In genomic region chr1:180777660-180778402, GRCm38 (mm10) we compare ENCODE assay signal across 8 mouse cellular contexts. TPM values are rescaled to one million over a fixed set of nuclear protein-coding genes. Genes with fewer than 3 reads are reported as not detected.
DNase-seq lines count a peak whose midpoint lies in the region; ATAC-seq and TF ChIP-seq lines count a peak whose summit lies in the region.

No protein-coding gene starts in this region.

- H3K9ac ChIP-seq in heart, embryonic 14.5 days (ENCODE audit: low read length): peak overlapping the region; percentile 86
- H3K9ac ChIP-seq in liver, embryonic 11.5 days (ENCODE audit: low read depth, low read length): peak overlapping the region; percentile 86

- peak; percentile 49 for DNase-seq in c-Kit-negative CD71-positive TER-119-positive erythroid progenitor cells, embryonic 14.5 days (ENCODE audit: low read depth, low spot score)
- DNase-seq in fibroblast of lung, adult 2 months (ENCODE audit: low read depth): peak; percentile 79
- DNase-seq in kidney, postnatal 10 days: peak; percentile 90
- DNase-seq in liver, embryonic 11.5 days (ENCODE audit: low spot score): peak; percentile 88
- peak; percentile 81 to 92 for DNase-seq in spleen, postnatal 4 days (ENCODE audit: low spot score in 2 of 2)

- peaks cover 4% of the 10 kb centered on the region for H3K9me3 ChIP-seq in heart, embryonic 14.5 days (ENCODE audit: control insufficient read depth, low read length)
- peaks cover 4% of the 10 kb centered on the region; the same call in 1 of the 2 replicates for H3K9me3 ChIP-seq in liver, embryonic 11.5 days (ENCODE audit: control insufficient read depth, low read length)

- no peaks in the 10 kb centered on the region for H3K79me2 ChIP-seq in myocyte (ENCODE audit: control insufficient read depth, insufficient read depth)

- peak overlapping the region; percentile 60 to 76 for H3K4me3 ChIP-seq in heart, embryonic 14.5 days (ENCODE audit: control insufficient read depth in 1 of 2, insufficient read depth in 1 of 2, low read depth in 1 of 2, low read length in 2 of 2)
- peak overlapping the region; percentile 67 for H3K4me3 ChIP-seq in liver, embryonic 11.5 days (ENCODE audit: low read depth, low read length)
- peak overlapping the region; percentile 50 for H3K4me3 ChIP-seq in myocyte

- peaks cover 15 to 18% of the 10 kb centered on the region in 2 experiments for H3K4me1 ChIP-seq in heart, embryonic 14.5 days (ENCODE audit: control insufficient read depth in 2 of 2, insufficient read depth in 2 of 2, low read length in 2 of 2)
- H3K4me1 ChIP-seq in liver, embryonic 11.5 days (replicated peaks; ENCODE audit: control insufficient read depth, insufficient read depth, low read length): peaks cover 7% of the 10 kb centered on the region; the same call in 1 of the 2 replicates

- peak; percentile 95 for TF ChIP-seq POLR2A in myocyte (IDR thresholded peaks at IDR 0.05; ENCODE audit: insufficient read length, low read depth)

- WGBS in heart, embryonic 14.5 days: under 1% methylated on average over 56 of the region's 56 CpGs
- WGBS in liver, embryonic 11.5 days: 1% methylated on average over 56 of the region's 56 CpGs

- H3K27ac ChIP-seq in heart, embryonic 14.5 days (replicated peaks in 1 of 2; ENCODE audit: control insufficient read depth in 1 of 2, insufficient read depth in 1 of 2, low read depth in 2 of 2, low read length in 2 of 2): peak overlapping the region; percentile 93 to 98
- peak overlapping the region; percentile 91 for H3K27ac ChIP-seq in liver, embryonic 11.5 days (ENCODE audit: low read depth, low read length)

- peak; percentile 76 for ATAC-seq in CD4-positive, CD25-positive, alpha-beta regulatory T cell, adult 4 months
- ATAC-seq in heart, embryonic 14.5 days (ENCODE audit: insufficient number of reproducible peaks, insufficient read depth, low FRiP score, low read depth): peak; percentile 76
- peak; percentile 86 for ATAC-seq in liver, embryonic 11.5 days (replicated peaks; ENCODE audit: low FRiP score)

- H3K4me2 ChIP-seq in heart, embryonic 14.5 days (ENCODE audit: low read length): peak overlapping the region; percentile 92
- peak overlapping the region; percentile 97 for H3K4me2 ChIP-seq in liver, embryonic 11.5 days
- peak overlapping the region; percentile 93 for H3K4me2 ChIP-seq in myocyte (ENCODE audit: low read depth)

- H3K27me3 ChIP-seq in heart, embryonic 14.5 days (ENCODE audit: control insufficient read depth, insufficient read depth, low read length): no peaks in the 10 kb centered on the region
- no peaks in the 10 kb centered on the region for H3K27me3 ChIP-seq in liver, embryonic 11.5 days (replicated peaks; ENCODE audit: control insufficient read depth, insufficient read depth, low read length)
- H3K27me3 ChIP-seq in myocyte (ENCODE audit: control insufficient read depth, insufficient read depth, insufficient read length): no peaks in the 10 kb centered on the region

- peak overlapping the region; percentile 25 for H3ac ChIP-seq in myocyte (ENCODE audit: control insufficient read depth, insufficient read length)

- H3K36me3 ChIP-seq in heart, embryonic 14.5 days (ENCODE audit: control insufficient read depth, insufficient read depth, low read length): no peaks in the 10 kb centered on the region
- no peaks in the 10 kb centered on the region for H3K36me3 ChIP-seq in liver, embryonic 11.5 days (ENCODE audit: control insufficient read depth, insufficient read depth, low read length)
- no peaks in the 10 kb centered on the region for H3K36me3 ChIP-seq in myocyte (ENCODE audit: control insufficient read depth, insufficient read depth)

TF ChIP-seq in myocyte, 11 proteins besides CTCF, POLR2A, EP300 and RAD21:
- TF ChIP-seq TCF3 (IDR thresholded peaks at IDR 0.05; ENCODE audit: insufficient read length, low read depth) (no peak), SRF (IDR thresholded peaks at IDR 0.05; ENCODE audit: control insufficient read depth, insufficient read length, low read depth) (peak; percentile 33), REST (IDR thresholded peaks at IDR 0.05; ENCODE audit: insufficient read depth, insufficient read length) (no peak), CEBPB (IDR thresholded peaks at IDR 0.05; ENCODE audit: insufficient read depth, poor library complexity, severe bottlenecking) (no peak), MYOG (IDR thresholded peaks at IDR 0.05; ENCODE audit: control insufficient read depth in 1 of 3, insufficient read depth in 1 of 3, insufficient read length in 2 of 3, low read depth in 2 of 3) (peak; percentile 2 to 68 (median 43)), MAX (IDR thresholded peaks at IDR 0.05; ENCODE audit: low read depth) (no peak), POLR2AphosphoS2 (IDR thresholded peaks at IDR 0.05; ENCODE audit: insufficient read length, low read depth) (peak; percentile 90), MYOD1 (IDR thresholded peaks at IDR 0.05; ENCODE audit: control insufficient read depth in 1 of 3, insufficient read length in 2 of 3, low read depth in 2 of 3) (peak in 2 of 3 experiments; percentile 25 to 55)

RNA-seq across cellular contexts. Expression of gene H3f3a, which starts 35.9 kb away (rescaled TPM):
- polyA plus RNA-seq in CD4-positive, CD25-positive, alpha-beta regulatory T cell, adult 4 months (2017; shearing (Covaris generic)): 100 to 1,000 TPM; 579 to 648 TPM
- 1,749 and 1,827 TPM in 2 replicates for polyA plus RNA-seq in heart, embryonic 14.5 days (2014; fragmentation: Nextera tagmentation; extraction: Ambion mirVana)
- 1,897 and 1,996 TPM in 2 replicates for polyA plus RNA-seq in liver, embryonic 11.5 days (2014; fragmentation: Nextera tagmentation; extraction: Ambion mirVana)
- 597 TPM for polyA plus RNA-seq in myocyte (2012; fragmentation: generic; extraction: Trizol)

RNA-seq across cellular contexts. Expression of gene Acbd3, which starts 52.0 kb away (rescaled TPM):
- 10 to 100 TPM; 11.2 to 16.1 TPM for polyA plus RNA-seq in CD4-positive, CD25-positive, alpha-beta regulatory T cell, adult 4 months (2017; shearing (Covaris generic))
- polyA plus RNA-seq in heart, embryonic 14.5 days (2014; fragmentation: Nextera tagmentation; extraction: Ambion mirVana): 23.7 and 24.6 TPM in 2 replicates
- polyA plus RNA-seq in liver, embryonic 11.5 days (2014; fragmentation: Nextera tagmentation; extraction: Ambion mirVana): 17.5 and 18.4 TPM in 2 replicates
- 13.6 TPM for polyA plus RNA-seq in myocyte (2012; fragmentation: generic; extraction: Trizol)

Comparison
In these comparisons a context has a peak if more than half of its experiments do, and no peak if none do; other contexts are left out.
1. Peak in every context shown above with its lines: DNase-seq, ATAC-seq, H3K4me3 ChIP-seq and H3K27ac ChIP-seq.